10 mouse cellular contexts compared by ENCODE assay signal in genomic region chr11:52273183-52273941, GRCm38 (mm10). TPM values are rescaled to one million over a fixed set of nuclear protein-coding genes. Genes with fewer than 3 reads are reported as not detected.
DNase-seq lines count a peak whose midpoint lies in the region; ATAC-seq lines count a peak whose summit lies in the region.
"Had no signal": no experiment of that assay in that cellular context is flagged by ENCODE, and none has a peak within 500 bp of the region (broad histone marks: within the 10 kb centered on the region; RNA-seq: fewer than 3 reads in every experiment).

No protein-coding gene starts in this region.

- no peaks in the 10 kb centered on the region for H3K9me3 ChIP-seq in liver, embryonic 15.5 days (replicated peaks)
- no peaks in the 10 kb centered on the region for H3K9me3 ChIP-seq in liver, embryonic 12.5 days (replicated peaks)
- no peaks in the 10 kb centered on the region for H3K9me3 ChIP-seq in embryonic facial prominence, embryonic 13.5 days
- H3K9me3 ChIP-seq in limb, embryonic 15.5 days, result no peaks in the 10 kb centered on the region
- H3K9me3 ChIP-seq: megakaryocyte, embryonic 14.5 days had no signal

- H3K27me3 ChIP-seq in liver, embryonic 15.5 days, result no peaks in the 10 kb centered on the region
- 0 out of 2 replicates have a peak, but pooled peaks cover 13% of the 10 kb centered on the region for H3K27me3 ChIP-seq in liver, embryonic 12.5 days (replicated peaks)
- no peaks in the 10 kb centered on the region for H3K27me3 ChIP-seq in embryonic facial prominence, embryonic 13.5 days
- no peaks in the 10 kb centered on the region for H3K27me3 ChIP-seq in limb, embryonic 15.5 days

- 0 out of 2 replicates have a peak, but pooled peaks cover 1% of the 10 kb centered on the region for H3K4me1 ChIP-seq in liver, embryonic 15.5 days (replicated peaks)
- H3K4me1 ChIP-seq in liver, embryonic 12.5 days, result peaks cover 5% of the 10 kb centered on the region; the same call in 1 of the 2 replicates
- peaks cover 32% of the 10 kb centered on the region for H3K4me1 ChIP-seq in embryonic facial prominence, embryonic 13.5 days
- H3K4me1 ChIP-seq in limb, embryonic 15.5 days, result peaks cover 16% of the 10 kb centered on the region

- DNase-seq in thymus, postnatal 14 days, result peak; percentile 56
- no peak for DNase-seq in yolk sac, embryonic 10.5 days (ENCODE audit: low spot score)
- DNase-seq in ovary, postnatal 14 days (ENCODE audit: low spot score), result no peak
- DNase-seq: layer of hippocampus, postnatal 36 days had no signal

- H3K27ac ChIP-seq in liver, embryonic 15.5 days (replicated peaks), result no peak overlapping the region
- no peak overlapping the region for H3K27ac ChIP-seq in liver, embryonic 12.5 days
- H3K27ac ChIP-seq in embryonic facial prominence, embryonic 13.5 days, result peak overlapping the region; percentile 71; the same call in 1 of the 2 replicates
- H3K27ac ChIP-seq in limb, embryonic 15.5 days, result no peak overlapping the region

- no peak overlapping the region for H3K4me3 ChIP-seq in liver, embryonic 15.5 days (replicated peaks)
- no peak overlapping the region for H3K4me3 ChIP-seq in liver, embryonic 12.5 days
- no peak overlapping the region for H3K4me3 ChIP-seq in embryonic facial prominence, embryonic 13.5 days
- H3K4me3 ChIP-seq in limb, embryonic 15.5 days, result no peak overlapping the region
- H3K4me3 ChIP-seq: megakaryocyte, embryonic 14.5 days had no signal

- no peak overlapping the region for H3K4me2 ChIP-seq in liver, embryonic 15.5 days
- no peak overlapping the region for H3K4me2 ChIP-seq in liver, embryonic 12.5 days
- H3K4me2 ChIP-seq in embryonic facial prominence, embryonic 13.5 days, result no peak overlapping the region
- H3K4me2 ChIP-seq in limb, embryonic 15.5 days, result no peak overlapping the region

- H3K36me3 ChIP-seq in liver, embryonic 15.5 days (replicated peaks), result no peaks in the 10 kb centered on the region
- no peaks in the 10 kb centered on the region for H3K36me3 ChIP-seq in liver, embryonic 12.5 days
- H3K36me3 ChIP-seq in embryonic facial prominence, embryonic 13.5 days, result 0 out of 2 replicates have a peak, but pooled peaks cover 3% of the 10 kb centered on the region
- H3K36me3 ChIP-seq in limb, embryonic 15.5 days, result no peaks in the 10 kb centered on the region

- 50% methylated on average over 11 of the region's 11 CpGs for WGBS in liver, embryonic 15.5 days (ENCODE audit: insufficient replicate concordance)
- 57% methylated on average over 11 of the region's 11 CpGs for WGBS in liver, embryonic 12.5 days (ENCODE audit: insufficient replicate concordance)
- WGBS in embryonic facial prominence, embryonic 13.5 days, result 48% methylated on average over 11 of the region's 11 CpGs
- 42% methylated on average over 11 of the region's 11 CpGs for WGBS in limb, embryonic 15.5 days

- ATAC-seq in liver, embryonic 15.5 days (ENCODE audit: insufficient read depth), result peak; percentile 12; the same call in 1 of the 2 replicates
- no peak for ATAC-seq in liver, embryonic 12.5 days
- 0 out of 2 replicates have a peak, but pooled peaks have one; percentile 60 for ATAC-seq in embryonic facial prominence, embryonic 13.5 days (ENCODE audit: insufficient number of reproducible peaks, insufficient read depth, low FRiP score, low TSS enrichment, low read depth)
- ATAC-seq in limb, embryonic 15.5 days (ENCODE audit: insufficient number of reproducible peaks, low FRiP score, low TSS enrichment, low read depth), result peak; percentile 22; the same call in 1 of the 2 replicates

- H3K9ac ChIP-seq in liver, embryonic 15.5 days, result no peak overlapping the region
- no peak overlapping the region for H3K9ac ChIP-seq in liver, embryonic 12.5 days
- H3K9ac ChIP-seq in embryonic facial prominence, embryonic 13.5 days, result no peak overlapping the region
- no peak overlapping the region for H3K9ac ChIP-seq in limb, embryonic 15.5 days

RNA-seq across cellular contexts. Expression of gene Tcf7, which starts 9.5 kb away (rescaled TPM):
- 1.4 and 1.9 TPM in 2 replicates for polyA plus RNA-seq in liver, embryonic 15.5 days (2015; fragmentation: Nextera tagmentation; extraction: Ambion mirVana)
- polyA plus RNA-seq in liver, embryonic 12.5 days (2016; fragmentation: Nextera tagmentation; extraction: Ambion mirVana), result 3.8 and 4.4 TPM in 2 replicates
- polyA plus RNA-seq in embryonic facial prominence, embryonic 13.5 days (2015; fragmentation: Nextera tagmentation; extraction: Ambion mirVana), result 8.6 and 11.4 TPM in 2 replicates
- 9.6 and 9.8 TPM in 2 replicates for polyA plus RNA-seq in limb, embryonic 15.5 days (2015; fragmentation: Nextera tagmentation; extraction: Ambion mirVana)

RNA-seq across cellular contexts. Expression of gene Skp1a, which starts 41.6 kb away (rescaled TPM):
- polyA plus RNA-seq in liver, embryonic 15.5 days (2015; fragmentation: Nextera tagmentation; extraction: Ambion mirVana), result 236 and 277 TPM in 2 replicates
- polyA plus RNA-seq in liver, embryonic 12.5 days (2016; fragmentation: Nextera tagmentation; extraction: Ambion mirVana), result 384 and 391 TPM in 2 replicates
- 945 and 951 TPM in 2 replicates for polyA plus RNA-seq in embryonic facial prominence, embryonic 13.5 days (2015; fragmentation: Nextera tagmentation; extraction: Ambion mirVana)
- polyA plus RNA-seq in limb, embryonic 15.5 days (2015; fragmentation: Nextera tagmentation; extraction: Ambion mirVana), result 702 and 744 TPM in 2 replicates

RNA-seq across cellular contexts. Expression of gene Olfr1371, which starts 59.6 kb away (rescaled TPM):
- polyA plus RNA-seq in liver, embryonic 15.5 days (2015; fragmentation: Nextera tagmentation; extraction: Ambion mirVana), result not detected in 2 replicates
- not detected in 2 replicates for polyA plus RNA-seq in liver, embryonic 12.5 days (2016; fragmentation: Nextera tagmentation; extraction: Ambion mirVana)
- polyA plus RNA-seq in embryonic facial prominence, embryonic 13.5 days (2015; fragmentation: Nextera tagmentation; extraction: Ambion mirVana), result not detected in 2 replicates
- not detected in 2 replicates for polyA plus RNA-seq in limb, embryonic 15.5 days (2015; fragmentation: Nextera tagmentation; extraction: Ambion mirVana)
- polyA plus RNA-seq: gonadal fat pad, adult 2 months had no signal
